ENCODE assay signal across 12 mouse cellular contexts in genomic region chr16:30735969-30736368, GRCm38 (mm10).
A peak's percentile ranks its signal among the peaks of the same experiment; 100 is the strongest.
DNase-seq lines count a peak whose midpoint lies in the region; ATAC-seq and TF ChIP-seq lines count a peak whose summit lies in the region.
"Had no signal": no experiment of that assay in that cellular context is flagged by ENCODE, and none has a peak within 500 bp of the region (broad histone marks: within the 10 kb centered on the region; RNA-seq: fewer than 3 reads in every experiment).

No protein-coding gene starts in this region.

- H3K27ac ChIP-seq in forebrain, embryonic 11.5 days (ENCODE audit: low read depth, low read length) = no peak overlapping the region
- H3K27ac ChIP-seq in forebrain, postnatal 0 days (ENCODE audit: low read depth, low read length) = no peak overlapping the region
- H3K27ac ChIP-seq in kidney, embryonic 16.5 days (ENCODE audit: low read length) = no peak overlapping the region
- no peak overlapping the region for H3K27ac ChIP-seq in intestine, embryonic 16.5 days (ENCODE audit: low read length)
- H3K27ac ChIP-seq: liver, embryonic 15.5 days had no signal

- H3K36me3 ChIP-seq in forebrain, embryonic 11.5 days (ENCODE audit: control insufficient read depth, insufficient read depth, low read length) = no peaks in the 10 kb centered on the region
- no peaks in the 10 kb centered on the region for H3K36me3 ChIP-seq in forebrain, postnatal 0 days (ENCODE audit: insufficient read depth)
- no peaks in the 10 kb centered on the region for H3K36me3 ChIP-seq in kidney, embryonic 16.5 days (ENCODE audit: insufficient read depth, low read length)
- no peaks in the 10 kb centered on the region for H3K36me3 ChIP-seq in intestine, embryonic 16.5 days (ENCODE audit: control insufficient read depth, insufficient read depth, low read length)
- H3K36me3 ChIP-seq: liver, embryonic 15.5 days had no signal

- no peak overlapping the region for H3K4me2 ChIP-seq in forebrain, embryonic 11.5 days (ENCODE audit: low read depth, low read length, severe bottlenecking)
- no peak overlapping the region for H3K4me2 ChIP-seq in forebrain, postnatal 0 days (ENCODE audit: low read depth)
- no peak overlapping the region for H3K4me2 ChIP-seq in kidney, embryonic 16.5 days (replicated peaks; ENCODE audit: low read depth, low read length)
- no peak overlapping the region for H3K4me2 ChIP-seq in intestine, embryonic 16.5 days (ENCODE audit: low read depth, low read length)
- H3K4me2 ChIP-seq: liver, embryonic 15.5 days had no signal

- no peaks in the 10 kb centered on the region for H3K4me1 ChIP-seq in forebrain, embryonic 11.5 days (replicated peaks; ENCODE audit: control insufficient read depth, insufficient read depth, low read length)
- H3K4me1 ChIP-seq in forebrain, postnatal 0 days (ENCODE audit: insufficient read depth) = no peaks in the 10 kb centered on the region
- peaks cover 17% of the 10 kb centered on the region for H3K4me1 ChIP-seq in kidney, embryonic 16.5 days (ENCODE audit: insufficient read depth, low read length)
- peaks cover 17% of the 10 kb centered on the region for H3K4me1 ChIP-seq in intestine, embryonic 16.5 days (ENCODE audit: control insufficient read depth, insufficient read depth, low read length)
- H3K4me1 ChIP-seq: liver, embryonic 15.5 days had no signal

- no peak overlapping the region for H3K4me3 ChIP-seq in forebrain, embryonic 11.5 days (ENCODE audit: low read depth, low read length)
- H3K4me3 ChIP-seq in forebrain, postnatal 0 days (ENCODE audit: low read depth, low read length) = no peak overlapping the region
- no peak overlapping the region for H3K4me3 ChIP-seq in kidney, embryonic 16.5 days (ENCODE audit: low read length)
- no peak overlapping the region for H3K4me3 ChIP-seq in intestine, embryonic 16.5 days (ENCODE audit: low read length)
- H3K4me3 ChIP-seq: erythroblast, embryonic 14.5 days; liver, embryonic 15.5 days had no signal

- H3K9me3 ChIP-seq in forebrain, embryonic 11.5 days (ENCODE audit: control insufficient read depth, low read length) = no peaks in the 10 kb centered on the region
- H3K9me3 ChIP-seq in forebrain, postnatal 0 days (ENCODE audit: low read length) = no peaks in the 10 kb centered on the region
- H3K9me3 ChIP-seq in kidney, embryonic 16.5 days (ENCODE audit: low read length) = no peaks in the 10 kb centered on the region
- no peaks in the 10 kb centered on the region for H3K9me3 ChIP-seq in intestine, embryonic 16.5 days (ENCODE audit: control insufficient read depth, low read length)
- H3K9me3 ChIP-seq: liver, embryonic 15.5 days had no signal

- H3K27me3 ChIP-seq in forebrain, embryonic 11.5 days (ENCODE audit: control insufficient read depth, insufficient read depth, low read length) = no peaks in the 10 kb centered on the region
- H3K27me3 ChIP-seq in forebrain, postnatal 0 days (ENCODE audit: insufficient read depth, low read length) = no peaks in the 10 kb centered on the region
- H3K27me3 ChIP-seq in kidney, embryonic 16.5 days (ENCODE audit: insufficient read depth, low read length) = no peaks in the 10 kb centered on the region
- H3K27me3 ChIP-seq in intestine, embryonic 16.5 days (replicated peaks; ENCODE audit: control insufficient read depth, insufficient read depth, low read length) = no peaks in the 10 kb centered on the region
- H3K27me3 ChIP-seq: liver, embryonic 15.5 days had no signal

- WGBS in forebrain, embryonic 11.5 days = 30% methylated on average over 7 of the region's 7 CpGs
- 42% methylated on average over 7 of the region's 7 CpGs for WGBS in forebrain, postnatal 0 days
- WGBS in kidney, embryonic 16.5 days = 45% methylated on average over 7 of the region's 7 CpGs
- 38% methylated on average over 7 of the region's 7 CpGs for WGBS in intestine, embryonic 16.5 days

- H3K9ac ChIP-seq in forebrain, embryonic 11.5 days (ENCODE audit: low read length) = no peak overlapping the region
- no peak overlapping the region for H3K9ac ChIP-seq in forebrain, postnatal 0 days
- no peak overlapping the region for H3K9ac ChIP-seq in kidney, embryonic 16.5 days (replicated peaks; ENCODE audit: low read length)
- H3K9ac ChIP-seq in intestine, embryonic 16.5 days (ENCODE audit: low read depth, low read length) = no peak overlapping the region
- H3K9ac ChIP-seq: liver, embryonic 15.5 days had no signal

- no peak for ATAC-seq in forebrain, embryonic 11.5 days (replicated peaks; ENCODE audit: low FRiP score)
- no peak for ATAC-seq in forebrain, postnatal 0 days
- ATAC-seq in kidney, embryonic 16.5 days (ENCODE audit: low FRiP score, low TSS enrichment) = peak; percentile 46; the same call in 1 of the 2 replicates
- peak; percentile 53; the same call in 1 of the 2 replicates for ATAC-seq in intestine, embryonic 16.5 days

- no peak for TF ChIP-seq CTCF in forebrain, postnatal 0 days (IDR thresholded peaks at IDR 0.05; ENCODE audit: low read depth)

- peak; percentile 47 for DNase-seq in forebrain, embryonic 11.5 days (ENCODE audit: low spot score)
- no peak for DNase-seq in forebrain, postnatal 0 days
- DNase-seq in kidney, adult 18-20 months = no peak
- peak; percentile 38 for DNase-seq in embryo, embryonic 9.5 days (ENCODE audit: extremely low spot score)
- DNase-seq in layer of hippocampus, adult 9-10 months (ENCODE audit: low spot score) = no peak
- no peak for DNase-seq in layer of hippocampus, adult 9-11 months
- DNase-seq: adrenal gland, postnatal 14 days; cerebellum, adult 11-12 months had no signal

Comparison
In these comparisons a context has a peak if more than half of its experiments do, and no peak if none do; other contexts are left out.
1. DNase-seq: peak in forebrain, embryonic 11.5 days (single experiment) and embryo, embryonic 9.5 days (single experiment); none in forebrain, postnatal 0 days (single experiment), kidney, adult 18-20 months (single experiment), layer of hippocampus, adult 9-10 months (single experiment) and layer of hippocampus, adult 9-11 months (single experiment).
2. ATAC-seq: peak in kidney, embryonic 16.5 days (single experiment) and intestine, embryonic 16.5 days (single experiment); none in forebrain, embryonic 11.5 days (single experiment) and forebrain, postnatal 0 days (single experiment).